Mouse (Mus musculus): ENCODE data around the gene Tmem144.
A peak's percentile ranks its signal among the peaks of the same experiment; 100 is the strongest.

- TF ChIP-seq CTCF (IDR thresholded peaks at IDR 0.05; ENCODE audit: low read depth, low read length), result peak; percentile 57
- TF ChIP-seq POLR2A (IDR thresholded peaks at IDR 0.05; ENCODE audit: borderline replicate concordance, low read depth, low read length), result no peak
Measured at GRCm38 (mm10) chr3:79813814-79814490, 38.6 kb downstream of the Tmem144 start.
